Mouse (Mus musculus): ENCODE data around the gene Maml2.

Gene Maml2

GRCm38 (mm10) chr9:13748798-13749674 is 451.3 kb downstream of the Maml2 start:
- peak; percentile 96 for DNase-seq (ENCODE audit: low read depth)

GRCm38 (mm10) chr9:13749675-13749998 is 451.9 kb downstream of the Maml2 start:
- DNase-seq (ENCODE audit: low read depth) = no peak

- DNase-seq (ENCODE audit: low read depth) = no peak
Measured at GRCm38 (mm10) chr9:13752543-13752942, 454.8 kb downstream of the Maml2 start.
